Mouse (Mus musculus): ENCODE measurements around the gene Nhsl2. TPM values are rescaled to one million over a fixed set of nuclear protein-coding genes. Genes with fewer than 3 reads are reported as not detected.

The Nhsl2 gene
- polyA plus RNA-seq, 1 experiment from 2014 or later, result 16.5 TPM

Small RNA genes within 50 kb of the gene (microRNA-seq; reads per million reads assigned to microRNA genes)
- gene Gm27843, result not detected

Other genes with a start within 250 kb of the Nhsl2 start
- 171 and 225 TPM in 2 replicates for gene Ogt, start 209.3 kb upstream of the Nhsl2 start, polyA plus RNA-seq (2014; fragmentation: Nextera tagmentation; extraction: Ambion mirVana)
- gene Cxcr3, start 115.1 kb upstream of the Nhsl2 start, polyA plus RNA-seq (2014; fragmentation: Nextera tagmentation; extraction: Ambion mirVana), result 0.39 TPM in 1 of 2 replicates, not detected in the other
- gene Gm4779, start 55.0 kb upstream of the Nhsl2 start, polyA plus RNA-seq (2014; fragmentation: Nextera tagmentation; extraction: Ambion mirVana), result 0.56 and 0.81 TPM in 2 replicates
- 0.26 and 0.81 TPM in 2 replicates for gene 8030474K03Rik, start 54.7 kb upstream of the Nhsl2 start, polyA plus RNA-seq (2014; fragmentation: Nextera tagmentation; extraction: Ambion mirVana)
- 2.0 and 2.6 TPM in 2 replicates for gene Rtl5, start 221.9 kb downstream of the Nhsl2 start, polyA plus RNA-seq (2014; fragmentation: Nextera tagmentation; extraction: Ambion mirVana)